Mouse (Mus musculus): Measurements from ENCODE around the gene Smad9. TPM values are rescaled to one million over a fixed set of nuclear protein-coding genes. Genes with fewer than 3 reads are reported as not detected.

Gene Smad9
- polyA plus RNA-seq, 1 experiment from 2014 or later, result 1.2 TPM

DNA sequence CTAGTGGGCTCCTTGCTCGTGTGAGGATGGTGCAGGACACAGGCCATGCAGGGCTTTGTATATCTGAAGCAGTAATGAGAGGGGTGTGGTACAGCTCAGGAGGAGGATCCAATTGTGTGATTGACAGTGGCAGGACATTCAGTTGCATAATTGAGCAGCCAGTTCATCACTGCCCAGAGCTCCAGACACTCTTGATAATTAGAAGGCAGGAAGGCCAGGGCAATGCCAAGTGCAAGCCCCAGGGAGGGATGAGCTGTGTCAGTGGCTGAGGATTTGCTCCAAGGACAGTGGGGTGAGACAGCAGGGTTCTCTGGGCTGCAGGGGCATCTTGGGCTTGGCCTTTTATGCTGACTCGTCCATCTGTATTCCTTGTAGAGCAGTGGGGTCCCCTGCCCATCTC is 35.2 kb downstream of the Smad9 start:
- Histone ChIP-seq H3K27ac (replicated peaks) (no peak overlapping the region), H3K9ac (no peak overlapping the region), H3K36me3 (peaks cover 19% of the 10 kb centered on the region; the same call in 1 of the 2 replicates), H3K4me2 (replicated peaks) (no peak overlapping the region), H3K27me3 (no peaks in the 10 kb centered on the region), H3K9me3 (replicated peaks) (no peaks in the 10 kb centered on the region), H3K4me1 (no peaks in the 10 kb centered on the region), H3K4me3 (replicated peaks) (no peak overlapping the region)
- no peak for ATAC-seq (ENCODE audit: insufficient number of reproducible peaks, low FRiP score, low TSS enrichment, low read depth)
- 56% methylated on average over 2 of the region's 2 CpGs for WGBS

GRCm38 (mm10) chr3:54791822-54792677 is 36.7 kb downstream of the Smad9 start:
- ATAC-seq (ENCODE audit: insufficient number of reproducible peaks, low FRiP score, low TSS enrichment, low read depth), result no peak
- no peaks in the 10 kb centered on the region for H3K4me1 ChIP-seq
- no peaks in the 10 kb centered on the region for H3K27me3 ChIP-seq
- no peak overlapping the region for H3K9ac ChIP-seq
- no peak overlapping the region for H3K27ac ChIP-seq (replicated peaks)
- no peak overlapping the region for H3K4me3 ChIP-seq (replicated peaks)
- no peaks in the 10 kb centered on the region for H3K9me3 ChIP-seq (replicated peaks)
- H3K36me3 ChIP-seq, result peaks cover 19% of the 10 kb centered on the region; the same call in 1 of the 2 replicates
- WGBS, result 72% methylated on average over 10 of the region's 10 CpGs
- no peak overlapping the region for H3K4me2 ChIP-seq (replicated peaks)

DNA sequence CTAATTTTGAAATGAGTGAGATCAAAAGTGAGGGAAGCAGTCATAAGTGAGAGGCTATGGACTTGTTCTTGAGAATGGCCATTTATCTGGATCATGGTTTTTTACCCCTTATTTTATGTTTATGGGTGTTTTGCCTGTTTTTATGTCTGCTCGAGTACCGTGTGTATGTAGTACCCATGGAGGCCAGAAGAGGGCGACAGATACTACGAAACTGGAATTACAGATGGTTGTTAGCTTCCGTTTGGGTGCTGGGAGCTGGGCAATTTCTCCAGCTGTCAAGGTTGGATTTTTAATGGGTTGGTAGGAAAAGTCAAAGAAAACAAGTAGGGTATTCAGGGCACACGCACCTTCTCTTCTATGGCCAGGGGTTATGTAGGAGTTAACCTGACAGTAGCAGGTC is 38.4 kb downstream of the Smad9 start:
- peaks cover 16% of the 10 kb centered on the region; the same call in 1 of the 2 replicates for H3K36me3 ChIP-seq
- no peaks in the 10 kb centered on the region for H3K4me1 ChIP-seq
- H3K9ac ChIP-seq, result no peak overlapping the region
- ATAC-seq (ENCODE audit: insufficient number of reproducible peaks, low FRiP score, low TSS enrichment, low read depth), result no peak
- no peaks in the 10 kb centered on the region for H3K27me3 ChIP-seq
- H3K4me3 ChIP-seq (replicated peaks), result no peak overlapping the region
- no peak overlapping the region for H3K4me2 ChIP-seq (replicated peaks)
- H3K9me3 ChIP-seq (replicated peaks), result no peaks in the 10 kb centered on the region
- 86% methylated on average over 6 of the region's 6 CpGs for WGBS
- no peak overlapping the region for H3K27ac ChIP-seq (replicated peaks)

DNA sequence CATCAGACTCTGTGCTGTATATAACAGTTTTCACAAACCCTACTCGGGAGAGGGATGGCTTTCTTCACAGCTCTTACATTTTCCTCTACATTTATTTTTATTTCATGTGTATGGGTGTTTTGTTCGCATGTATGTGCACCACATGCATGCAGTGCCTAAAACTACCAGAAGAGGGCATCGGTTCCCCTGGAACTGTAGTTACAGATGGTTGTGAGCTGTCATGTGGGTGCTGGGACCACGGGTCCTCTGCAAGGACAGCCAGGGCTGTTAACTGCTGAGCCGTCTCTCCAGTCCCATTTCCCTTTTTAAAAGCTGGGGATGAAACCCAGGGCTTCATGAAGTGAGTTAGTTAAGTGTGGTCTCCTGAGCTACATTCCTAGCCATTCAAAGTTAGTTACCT is 40.0 kb downstream of the Smad9 start:
- Histone ChIP-seq H3K9ac (no peak overlapping the region), H3K27me3 (no peaks in the 10 kb centered on the region), H3K36me3 (peaks cover 13% of the 10 kb centered on the region; the same call in 1 of the 2 replicates), H3K4me2 (replicated peaks) (no peak overlapping the region), H3K9me3 (replicated peaks) (no peaks in the 10 kb centered on the region), H3K4me3 (replicated peaks) (no peak overlapping the region), H3K27ac (replicated peaks) (no peak overlapping the region), H3K4me1 (no peaks in the 10 kb centered on the region)
- no peak for ATAC-seq (ENCODE audit: insufficient number of reproducible peaks, low FRiP score, low TSS enrichment, low read depth)
- 94% methylated on average over 5 of the region's 5 CpGs for WGBS

GRCm38 (mm10) chr3:54795806-54796205 is 40.4 kb downstream of the Smad9 start:
- no peaks in the 10 kb centered on the region for H3K4me1 ChIP-seq
- H3K9me3 ChIP-seq (replicated peaks), result no peaks in the 10 kb centered on the region
- H3K27me3 ChIP-seq, result no peaks in the 10 kb centered on the region
- no peak overlapping the region for H3K4me2 ChIP-seq (replicated peaks)
- peaks cover 13% of the 10 kb centered on the region; the same call in 1 of the 2 replicates for H3K36me3 ChIP-seq
- ATAC-seq (ENCODE audit: insufficient number of reproducible peaks, low FRiP score, low TSS enrichment, low read depth), result no peak
- H3K27ac ChIP-seq (replicated peaks), result no peak overlapping the region
- 97% methylated on average over 1 of the region's 1 CpGs for WGBS
- no peak overlapping the region for H3K9ac ChIP-seq
- no peak overlapping the region for H3K4me3 ChIP-seq (replicated peaks)

- ATAC-seq (ENCODE audit: insufficient number of reproducible peaks, low FRiP score, low TSS enrichment, low read depth), result 0 out of 2 replicates have a peak, but pooled peaks have one; percentile 47
- no peaks in the 10 kb centered on the region for H3K9me3 ChIP-seq (replicated peaks)
Observed at GRCm38 (mm10) chr3:54797211-54797610, 41.8 kb downstream of the Smad9 start.

GRCm38 (mm10) chr3:54803713-54804112 is 48.3 kb downstream of the Smad9 start:
- H3K4me2 ChIP-seq (replicated peaks), result no peak overlapping the region
- WGBS, result 93% methylated on average over 8 of the region's 8 CpGs
- no peak overlapping the region for H3K9ac ChIP-seq
- no peaks in the 10 kb centered on the region for H3K27me3 ChIP-seq
- peaks cover 7% of the 10 kb centered on the region for H3K4me1 ChIP-seq
- H3K9me3 ChIP-seq (replicated peaks), result no peaks in the 10 kb centered on the region
- H3K36me3 ChIP-seq, result peaks cover 19% of the 10 kb centered on the region
- ATAC-seq (ENCODE audit: insufficient number of reproducible peaks, low FRiP score, low TSS enrichment, low read depth), result no peak
- no peak overlapping the region for H3K27ac ChIP-seq (replicated peaks)
- no peak overlapping the region for H3K4me3 ChIP-seq (replicated peaks)

More at GRCm38 (mm10) chr3:54797211-54797610, 41.8 kb downstream of the Smad9 start:
- Histone ChIP-seq H3K27me3 (no peaks in the 10 kb centered on the region), H3K27ac (replicated peaks) (no peak overlapping the region), H3K4me3 (replicated peaks) (no peak overlapping the region), H3K4me2 (replicated peaks) (no peak overlapping the region), H3K36me3 (peaks cover 13% of the 10 kb centered on the region; the same call in 1 of the 2 replicates), H3K9ac (no peak overlapping the region), H3K4me1 (no peaks in the 10 kb centered on the region)
- WGBS, result 35% methylated on average over 16 of the region's 16 CpGs

DNA sequence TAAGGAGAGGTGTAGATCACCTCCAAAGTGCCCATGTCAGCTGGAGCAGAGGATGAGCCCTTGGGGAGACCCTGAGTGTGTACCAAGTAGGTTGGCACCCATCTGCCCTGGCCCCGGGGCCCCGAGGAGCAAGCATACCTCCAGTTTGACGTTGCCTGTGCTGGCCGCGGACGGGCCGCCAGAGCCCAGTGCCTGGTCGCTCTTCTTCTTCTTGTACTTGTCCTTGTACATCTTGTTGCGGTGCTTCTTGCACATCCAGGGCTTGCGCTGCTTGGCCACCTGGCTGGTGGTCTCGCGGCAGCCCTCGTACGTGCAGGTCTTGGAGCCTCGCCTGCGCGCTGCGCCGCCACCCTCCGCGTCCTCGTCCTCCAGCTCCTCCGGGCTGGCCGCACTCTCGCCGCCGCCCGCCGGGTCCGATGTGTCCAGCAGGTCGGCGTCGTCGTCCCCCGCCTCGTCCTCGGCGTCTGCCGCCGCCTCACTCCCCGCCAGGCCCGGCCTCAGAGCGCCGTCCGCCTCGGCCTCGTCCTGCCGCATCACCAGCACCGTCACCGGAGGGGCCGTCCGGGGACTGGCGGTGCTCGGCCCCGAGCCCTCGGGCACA is 51.8 kb downstream of the Smad9 start:
- peaks cover 19% of the 10 kb centered on the region for H3K36me3 ChIP-seq
- peak overlapping the region; percentile 90 for H3K9ac ChIP-seq
- H3K4me3 ChIP-seq (replicated peaks), result peak overlapping the region; percentile 71
- H3K9me3 ChIP-seq (replicated peaks), result no peaks in the 10 kb centered on the region
- peak overlapping the region; percentile 83 for H3K4me2 ChIP-seq (replicated peaks)
- H3K27ac ChIP-seq (replicated peaks), result peak overlapping the region; percentile 88
- WGBS, result under 1% methylated on average over 56 of the region's 56 CpGs
- H3K4me1 ChIP-seq, result peaks cover 7% of the 10 kb centered on the region
- H3K27me3 ChIP-seq, result no peaks in the 10 kb centered on the region
- ATAC-seq (ENCODE audit: insufficient number of reproducible peaks, low FRiP score, low TSS enrichment, low read depth), result peak; percentile 71

DNA sequence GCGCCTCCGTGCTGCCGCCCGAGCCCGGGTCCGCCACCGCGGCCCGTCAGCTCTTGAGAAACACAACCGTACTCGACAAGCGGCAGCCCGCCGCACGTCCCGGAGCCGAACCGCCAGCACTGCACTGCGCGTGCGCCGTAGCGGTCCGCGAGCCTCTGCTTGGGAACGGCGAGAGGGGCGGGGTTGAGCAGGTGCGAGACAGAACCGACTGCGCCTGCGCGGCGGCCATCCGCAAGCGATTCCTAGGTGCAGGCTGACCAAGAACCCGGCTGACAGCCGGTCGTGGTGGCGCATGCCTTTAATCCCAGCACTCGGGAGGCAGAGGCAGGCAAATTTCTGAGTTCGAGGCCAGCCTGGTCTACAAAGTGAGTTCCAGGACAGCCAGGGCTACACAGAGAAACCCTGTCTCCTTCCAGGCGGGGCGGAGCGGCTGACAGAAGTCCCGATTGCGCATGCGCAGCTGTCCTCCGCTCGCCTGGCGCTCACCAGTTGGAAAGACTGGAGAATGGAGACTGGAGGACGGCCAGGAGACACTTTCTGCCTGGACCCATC is 52.4 kb downstream of the Smad9 start, which contains the start of gene Rfxap:
Gene Rfxap, minus strand, starts transcription at position 126 of the 552 bp plus-strand sequence.
- Histone ChIP-seq H3K9me3 (replicated peaks) (no peaks in the 10 kb centered on the region), H3K27me3 (no peaks in the 10 kb centered on the region), H3K36me3 (peaks cover 18% of the 10 kb centered on the region), H3K4me3 (replicated peaks) (peak within 1 kb of the TSS; percentile 71), H3K9ac (peak within 1 kb of the TSS; percentile 90), H3K4me2 (replicated peaks) (peak within 1 kb of the TSS; percentile 83), H3K4me1 (peaks cover 7% of the 10 kb centered on the region), H3K27ac (replicated peaks) (peak within 1 kb of the TSS; percentile 88)
- peak; percentile 94 for ATAC-seq (ENCODE audit: insufficient number of reproducible peaks, low FRiP score, low TSS enrichment, low read depth)
- WGBS, result under 1% methylated on average over 52 of the region's 52 CpGs

DNA sequence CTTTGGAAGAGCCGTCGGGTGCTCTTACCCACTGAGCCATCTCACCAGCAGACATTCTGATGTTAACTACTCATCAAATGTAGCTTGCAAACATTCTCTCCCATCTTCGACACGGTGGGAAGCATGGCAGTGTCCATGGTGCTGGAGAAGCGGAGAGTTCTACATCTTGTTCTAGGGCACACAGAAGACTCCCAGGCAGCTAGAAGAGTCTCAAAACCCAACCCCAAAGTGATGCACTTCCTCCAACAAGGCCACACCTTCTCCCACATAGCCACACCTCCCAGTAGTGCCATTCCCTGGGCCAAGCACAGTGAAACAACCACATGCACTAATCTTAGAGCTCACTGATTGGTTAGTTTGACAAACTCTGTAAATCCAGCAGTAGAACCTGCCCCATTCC is 53.7 kb downstream of the Smad9 start:
- Histone ChIP-seq H3K9ac (no peak overlapping the region), H3K36me3 (peaks cover 9% of the 10 kb centered on the region), H3K4me3 (replicated peaks) (no peak overlapping the region), H3K4me1 (peaks cover 7% of the 10 kb centered on the region), H3K27me3 (no peaks in the 10 kb centered on the region), H3K4me2 (replicated peaks) (no peak overlapping the region), H3K27ac (replicated peaks) (no peak overlapping the region), H3K9me3 (replicated peaks) (no peaks in the 10 kb centered on the region)
- no peak for ATAC-seq (ENCODE audit: insufficient number of reproducible peaks, low FRiP score, low TSS enrichment, low read depth)
- WGBS, result 54% methylated on average over 5 of the region's 5 CpGs

GRCm38 (mm10) chr3:54811616-54812015 is 56.2 kb downstream of the Smad9 start:
- Histone ChIP-seq H3K36me3 (no peaks in the 10 kb centered on the region), H3K4me2 (replicated peaks) (no peak overlapping the region), H3K4me3 (replicated peaks) (no peak overlapping the region), H3K27ac (replicated peaks) (no peak overlapping the region), H3K9ac (no peak overlapping the region), H3K27me3 (no peaks in the 10 kb centered on the region), H3K4me1 (no peaks in the 10 kb centered on the region), H3K9me3 (replicated peaks) (no peaks in the 10 kb centered on the region)
- no peak for ATAC-seq (ENCODE audit: insufficient number of reproducible peaks, low FRiP score, low TSS enrichment, low read depth)
- WGBS, result 53% methylated on average over 1 of the region's 1 CpGs
